Mouse (Mus musculus) MEL (cell line): ENCODE data around the gene Ceacam19. TPM values are rescaled to one million over a fixed set of nuclear protein-coding genes. Genes with fewer than 3 reads are reported as not detected.

ENCODE experiments used
- DNase-seq: peaks from one replicate; pipeline ENCODE4 v3.0.0; 2011; ENCODE audit warnings: low read depth, low spot score
- H3K27ac ChIP-seq: 2 replicates; pipeline ENCODE4 v1.5.1; 2012; ENCODE audit warnings: low read depth, mild to moderate bottlenecking, control low read depth, low read length, moderate library complexity; ENCODE audit not compliant: control insufficient read depth
- H3K27me3 ChIP-seq, 2 experiments: fragments of 150-350 bp in 1 of 2; sonication (generic) in 1 of 2; 2 replicates each; pipeline ENCODE4 v1.6.1; 2012; ENCODE audit warnings: low read length in 2 of 2, mild to moderate bottlenecking in 2 of 2, improper control_type of control experiment in 1 of 2, moderate library complexity in 1 of 2; ENCODE audit not compliant: insufficient read depth in 2 of 2, control insufficient read depth in 1 of 2
- H3K36me3 ChIP-seq, 2 experiments: 2 replicates each; pipeline ENCODE4 v1.6.1; 2012 to 2014; ENCODE audit warnings: low read length in 2 of 2, improper control_type of control experiment in 1 of 2, inconsistent platforms in 1 of 2, mild to moderate bottlenecking in 1 of 2; ENCODE audit not compliant: insufficient read depth in 2 of 2, control insufficient read depth in 1 of 2
- H3K4me1 ChIP-seq, 2 experiments: fragments of 150-350 bp in 1 of 2; sonication (generic) in 1 of 2; 2 replicates each; pipeline ENCODE4 v1.6.1; 2012; ENCODE audit warnings: low read length in 2 of 2, improper control_type of control experiment in 1 of 2, mild to moderate bottlenecking in 1 of 2; ENCODE audit not compliant: insufficient read depth in 2 of 2, control insufficient read depth in 1 of 2
- H3K4me3 ChIP-seq, 2 experiments: fragments of 150-350 bp in 1 of 2; sonication (generic) in 1 of 2; 2 replicates each; pipeline ENCODE4 v1.5.1; 2012; ENCODE audit warnings: low read depth in 2 of 2, low read length in 2 of 2, mild to moderate bottlenecking in 2 of 2, moderate library complexity in 2 of 2, control low read depth in 1 of 2, improper control_type of control experiment in 1 of 2; ENCODE audit not compliant: control insufficient read depth in 1 of 2, insufficient read depth in 1 of 2
- H3K79me2 ChIP-seq: 2 replicates; pipeline ENCODE4 v1.6.1; 2012; ENCODE audit warnings: mild to moderate bottlenecking, low read length, moderate library complexity; ENCODE audit not compliant: control insufficient read depth, poor library complexity, insufficient read depth
- H3K9ac ChIP-seq: 2 replicates; pipeline ENCODE4 v1.6.1; 2012; ENCODE audit warnings: low read depth, mild to moderate bottlenecking, control low read depth, low read length, moderate library complexity; ENCODE audit not compliant: control insufficient read depth, poor library complexity, severe bottlenecking
- H3K9me3 ChIP-seq: fragments of 150-350 bp; sonication (generic); replicated peaks from 2 replicates; pipeline ENCODE4 v1.6.1; 2012; ENCODE audit warnings: mild to moderate bottlenecking, low read length, improper control_type of control experiment, moderate library complexity; ENCODE audit not compliant: insufficient read depth
- CTCF ChIP-seq, 3 experiments: IDR thresholded peaks in 2 of 3; conservative IDR thresholded peaks in 1 of 3; 2 replicates each; pipeline ENCODE4 v1.5.1; 2011 to 2012; ENCODE audit warnings: low read length in 3 of 3, low read depth in 2 of 3, mild to moderate bottlenecking in 2 of 3, improper control_type of control experiment in 1 of 3, inconsistent platforms in 1 of 3, mixed read lengths in 1 of 3, moderate library complexity in 1 of 3; ENCODE audit not compliant: control insufficient read depth in 1 of 3, insufficient read depth in 1 of 3, poor library complexity in 1 of 3, severe bottlenecking in 1 of 3
- E2F4 ChIP-seq: IDR thresholded peaks from 2 replicates; pipeline ENCODE4 v1.6.1; 2011; ENCODE audit warnings: low read depth, low read length, improper control_type of control experiment, borderline replicate concordance
- ELF1 ChIP-seq: IDR thresholded peaks from 2 replicates; pipeline ENCODE4 v1.6.1; 2014; ENCODE audit warnings: low read depth, mild to moderate bottlenecking, inconsistent platforms, low read length, improper control_type of control experiment, moderate library complexity
- EP300 ChIP-seq, 2 experiments: IDR thresholded peaks; 2 replicates each; pipeline ENCODE4 v1.6.1; 2011; ENCODE audit warnings: improper control_type of control experiment in 2 of 2, low read length in 2 of 2, low read depth in 1 of 2, mild to moderate bottlenecking in 1 of 2
- HCFC1 ChIP-seq: IDR thresholded peaks from 2 replicates; pipeline ENCODE4 v1.6.1; 2012; ENCODE audit warnings: low read depth, mild to moderate bottlenecking, inconsistent platforms, low read length, improper control_type of control experiment, moderate library complexity
- MAFK ChIP-seq: IDR thresholded peaks from 2 replicates; pipeline ENCODE4 v1.6.1; 2011; ENCODE audit warnings: low read depth, mild to moderate bottlenecking, low read length, improper control_type of control experiment, borderline replicate concordance
- MAX ChIP-seq: IDR thresholded peaks from 2 replicates; pipeline ENCODE4 v1.6.1; 2011; ENCODE audit warnings: low read length, improper control_type of control experiment
- MEF2A ChIP-seq: IDR thresholded peaks from 2 replicates; pipeline ENCODE4 v1.6.1; 2014; ENCODE audit warnings: low read depth, mild to moderate bottlenecking, inconsistent platforms, low read length, improper control_type of control experiment; ENCODE audit not compliant: poor library complexity, insufficient replicate concordance, severe bottlenecking; ENCODE audit errors: extremely low read depth
- MYC ChIP-seq: IDR thresholded peaks from 2 replicates; pipeline ENCODE4 v1.6.1; 2011; ENCODE audit warnings: low read depth, mild to moderate bottlenecking, low read length, improper control_type of control experiment, moderate library complexity
- NELFE ChIP-seq: IDR thresholded peaks from 2 replicates; pipeline ENCODE4 v1.6.1; 2011; ENCODE audit warnings: low read depth, low read length, improper control_type of control experiment
- NRF1 ChIP-seq: IDR thresholded peaks from 2 replicates; pipeline ENCODE4 v1.6.1; 2014; ENCODE audit warnings: low read depth, mild to moderate bottlenecking, inconsistent platforms, low read length, improper control_type of control experiment, moderate library complexity; ENCODE audit not compliant: poor library complexity, insufficient read depth, severe bottlenecking
- POLR2AphosphoS5 ChIP-seq: IDR thresholded peaks from 2 replicates; pipeline ENCODE4 v1.6.1; 2012; ENCODE audit warnings: low read depth, borderline replicate concordance, mild to moderate bottlenecking, inconsistent platforms, low read length, moderate library complexity, mixed read lengths
- SMC3 ChIP-seq: IDR thresholded peaks from 2 replicates; pipeline ENCODE4 v1.6.1; 2011; ENCODE audit warnings: low read depth, low read length, improper control_type of control experiment
- TBP ChIP-seq: IDR thresholded peaks from 2 replicates; pipeline ENCODE4 v1.8.0; 2011; ENCODE audit warnings: low read depth, low read length, improper control_type of control experiment
- TCF12 ChIP-seq: IDR thresholded peaks from 2 replicates; pipeline ENCODE4 v1.6.1; 2014; ENCODE audit warnings: low read depth, mild to moderate bottlenecking, inconsistent platforms, low read length, improper control_type of control experiment, moderate library complexity
- ZC3H11A ChIP-seq: IDR thresholded peaks from 2 replicates; pipeline ENCODE4 v1.6.1; 2012; ENCODE audit warnings: low read depth, mild to moderate bottlenecking, inconsistent platforms, low read length, improper control_type of control experiment
- ZKSCAN1 ChIP-seq: IDR thresholded peaks from 2 replicates; pipeline ENCODE4 v1.6.1; 2012; ENCODE audit warnings: low read depth, mild to moderate bottlenecking, inconsistent platforms, low read length, improper control_type of control experiment, moderate library complexity
- ZMIZ1 ChIP-seq: IDR thresholded peaks from 2 replicates; pipeline ENCODE4 v1.6.1; 2012; ENCODE audit warnings: low read depth, mild to moderate bottlenecking, inconsistent platforms, low read length, improper control_type of control experiment, moderate library complexity
- polyA plus RNA-seq, 2 experiments: library from polyadenylated mRNA; stranded (reverse) in 1 of 2; unstranded in 1 of 2; fragments of >175 nt in 1 of 2; fragments of >200 nt in 1 of 2; gene quantifications; 2 replicates each; pipeline versions ENCODE4 v1.2.1 to v1.2.4; 2012; ENCODE audit warnings: low replicate concordance in 2 of 2, low read depth in 1 of 2; ENCODE audit not compliant: insufficient read length in 2 of 2, insufficient read depth in 1 of 2, missing spikeins in 1 of 2
- total RNA-seq: library from RNA; depleted of rRNA; stranded (reverse); fragments of 300-350 nt; gene quantifications from 2 replicates; pipeline ENCODE4 v1.2.3, GENCODE M21; 2012

Ceacam19 gene
- total and polyA plus RNA-seq, 3 experiments = 0.03 to 0.04 TPM; not detected in 1

DNA sequence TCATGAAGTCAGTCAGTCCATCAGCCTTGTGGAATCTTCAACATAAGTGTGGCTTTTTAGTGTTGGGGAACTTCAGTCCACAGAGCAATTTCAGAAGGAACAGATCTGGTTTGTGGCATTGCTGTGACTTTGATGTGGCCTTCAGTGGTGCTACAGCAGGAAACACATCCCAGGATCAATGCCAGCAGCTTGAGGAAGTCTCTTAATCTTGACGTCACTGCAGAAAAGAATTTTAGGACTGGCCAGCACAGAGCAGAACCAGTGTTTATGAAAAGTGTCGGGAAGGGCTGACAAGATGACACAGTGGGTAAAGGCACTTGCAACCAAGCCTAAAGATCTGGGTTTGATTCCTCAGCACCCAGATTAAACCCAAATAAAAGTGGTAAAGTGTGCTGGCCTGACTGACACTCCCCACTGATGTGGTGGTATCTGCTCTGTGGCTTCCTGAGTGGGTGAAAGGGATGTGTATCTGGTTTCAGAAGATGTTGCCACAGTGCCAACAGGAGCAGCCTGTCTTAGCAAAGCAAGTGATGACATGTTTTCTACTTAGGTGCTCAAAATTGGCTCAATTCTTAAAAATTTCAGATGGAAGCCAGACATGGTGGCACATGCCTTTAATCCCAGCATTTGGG is 39.2 kb upstream of the Ceacam19 start:
- H3K27me3 ChIP-seq = peaks cover 3 to 8% of the 10 kb centered on the region in 2 experiments
- H3K36me3 ChIP-seq = no peaks in the 10 kb centered on the region
- no peak overlapping the region for H3K27ac ChIP-seq
- no peaks in the 10 kb centered on the region for H3K9me3 ChIP-seq
- peaks cover 0 to under 1% of the 10 kb centered on the region in 2 experiments; a peak in 1 of 4 replicates for H3K4me1 ChIP-seq
- TF ChIP-seq NELFE (no peak), ZKSCAN1 (no peak), HCFC1 (no peak), ELF1 (no peak), NRF1 (no peak), MAFK (no peak), CTCF (IDR thresholded peaks at IDR 0.05 in 2 of 3, conservative IDR thresholded peaks at IDR 0.05 in 1 of 3; ENCODE audit: control insufficient read depth in 1 of 3, insufficient read depth in 1 of 3, low read depth in 2 of 3, low read length in 3 of 3, poor library complexity in 1 of 3, severe bottlenecking in 1 of 3) (no peak), MYC (no peak), E2F4 (no peak), ZMIZ1 (no peak), TBP (no peak), ZC3H11A (no peak), EP300 (IDR thresholded peaks at IDR 0.05; ENCODE audit: low read depth in 1 of 2, low read length in 2 of 2) (no peak), TCF12 (no peak), MAX (no peak)
- no peak for DNase-seq
- H3K4me3 ChIP-seq = no peak overlapping the region
- no peaks in the 10 kb centered on the region for H3K79me2 ChIP-seq
- H3K9ac ChIP-seq = no peak overlapping the region

DNA sequence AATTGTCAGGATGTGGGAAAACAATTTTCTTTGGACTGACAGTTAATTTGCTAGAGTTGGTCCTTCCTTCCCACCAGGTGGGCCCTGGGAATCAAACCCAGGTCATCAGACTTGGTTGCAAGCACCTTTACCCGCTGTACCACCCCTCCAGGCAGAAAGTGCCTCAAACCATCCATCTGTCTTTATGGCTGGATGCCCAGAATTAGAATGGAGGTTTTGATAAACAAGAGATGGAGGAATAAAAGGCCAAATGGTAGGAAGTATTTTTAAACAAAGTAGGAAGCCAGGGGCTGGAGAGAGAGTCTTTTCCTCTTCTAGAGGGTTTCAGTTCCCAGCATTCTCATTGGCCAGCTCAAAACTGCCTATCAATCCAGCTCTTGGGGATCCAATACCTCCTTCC is 37.6 kb upstream of the Ceacam19 start:
- no peak for TF ChIP-seq MEF2A
- TF ChIP-seq SMC3 = no peak
- TF ChIP-seq POLR2AphosphoS5 = no peak
- TF ChIP-seq E2F4 = no peak
- Histone ChIP-seq H3K9me3 (no peaks in the 10 kb centered on the region), H3K4me3 (no peak overlapping the region), H3K9ac (no peak overlapping the region), H3K4me1 (no peaks in the 10 kb centered on the region; a peak in 1 of 4 replicates), H3K27me3 (peaks cover 3 to 8% of the 10 kb centered on the region in 2 experiments), H3K79me2 (no peaks in the 10 kb centered on the region), H3K27ac (no peak overlapping the region), H3K36me3 (no peaks in the 10 kb centered on the region)
- no peak for DNase-seq
